Mouse (Mus musculus) MEL (cell line): ENCODE data around the gene Sapcd1. TPM values are rescaled to one million over a fixed set of nuclear protein-coding genes. Genes with fewer than 3 reads are reported as not detected.

Experiments
- DNase-seq: peaks from one replicate; pipeline ENCODE4 v3.0.0; 2011; ENCODE audit warnings: low read depth, low spot score
- H3K27ac ChIP-seq: 2 replicates; pipeline ENCODE4 v1.5.1; 2012; ENCODE audit warnings: low read depth, mild to moderate bottlenecking, control low read depth, low read length, moderate library complexity; ENCODE audit not compliant: control insufficient read depth
- H3K27me3 ChIP-seq, 2 experiments: fragments of 150-350 bp in 1 of 2; sonication (generic) in 1 of 2; 2 replicates each; pipeline ENCODE4 v1.6.1; 2012; ENCODE audit warnings: low read length in 2 of 2, mild to moderate bottlenecking in 2 of 2, improper control_type of control experiment in 1 of 2, moderate library complexity in 1 of 2; ENCODE audit not compliant: insufficient read depth in 2 of 2, control insufficient read depth in 1 of 2
- H3K36me3 ChIP-seq, 2 experiments: 2 replicates each; pipeline ENCODE4 v1.6.1; 2012 to 2014; ENCODE audit warnings: low read length in 2 of 2, improper control_type of control experiment in 1 of 2, inconsistent platforms in 1 of 2, mild to moderate bottlenecking in 1 of 2; ENCODE audit not compliant: insufficient read depth in 2 of 2, control insufficient read depth in 1 of 2
- H3K4me1 ChIP-seq, 2 experiments: fragments of 150-350 bp in 1 of 2; sonication (generic) in 1 of 2; 2 replicates each; pipeline ENCODE4 v1.6.1; 2012; ENCODE audit warnings: low read length in 2 of 2, improper control_type of control experiment in 1 of 2, mild to moderate bottlenecking in 1 of 2; ENCODE audit not compliant: insufficient read depth in 2 of 2, control insufficient read depth in 1 of 2
- H3K4me3 ChIP-seq, 2 experiments: fragments of 150-350 bp in 1 of 2; sonication (generic) in 1 of 2; 2 replicates each; pipeline ENCODE4 v1.5.1; 2012; ENCODE audit warnings: low read depth in 2 of 2, low read length in 2 of 2, mild to moderate bottlenecking in 2 of 2, moderate library complexity in 2 of 2, control low read depth in 1 of 2, improper control_type of control experiment in 1 of 2; ENCODE audit not compliant: control insufficient read depth in 1 of 2, insufficient read depth in 1 of 2
- H3K79me2 ChIP-seq: 2 replicates; pipeline ENCODE4 v1.6.1; 2012; ENCODE audit warnings: mild to moderate bottlenecking, low read length, moderate library complexity; ENCODE audit not compliant: control insufficient read depth, poor library complexity, insufficient read depth
- H3K9ac ChIP-seq: 2 replicates; pipeline ENCODE4 v1.6.1; 2012; ENCODE audit warnings: low read depth, mild to moderate bottlenecking, control low read depth, low read length, moderate library complexity; ENCODE audit not compliant: control insufficient read depth, poor library complexity, severe bottlenecking
- H3K9me3 ChIP-seq: fragments of 150-350 bp; sonication (generic); replicated peaks from 2 replicates; pipeline ENCODE4 v1.6.1; 2012; ENCODE audit warnings: mild to moderate bottlenecking, low read length, improper control_type of control experiment, moderate library complexity; ENCODE audit not compliant: insufficient read depth
- CHD1 ChIP-seq: IDR thresholded peaks from 2 replicates; pipeline ENCODE4 v1.6.1; 2012; ENCODE audit warnings: low read depth, mild to moderate bottlenecking, inconsistent platforms, low read length, improper control_type of control experiment
- CHD2 ChIP-seq: IDR thresholded peaks from 2 replicates; pipeline ENCODE4 v1.6.1; 2011; ENCODE audit warnings: low read length, improper control_type of control experiment
- ELF1 ChIP-seq: IDR thresholded peaks from 2 replicates; pipeline ENCODE4 v1.6.1; 2014; ENCODE audit warnings: low read depth, mild to moderate bottlenecking, inconsistent platforms, low read length, improper control_type of control experiment, moderate library complexity
- JUND ChIP-seq: IDR thresholded peaks from 2 replicates; pipeline ENCODE4 v1.6.1; 2011; ENCODE audit warnings: low read depth, mild to moderate bottlenecking, improper control_type of control experiment, low read length
- KAT2A ChIP-seq: conservative IDR thresholded peaks from 2 replicates; pipeline ENCODE4 v1.6.1; 2012; ENCODE audit warnings: low read depth, low read length, improper control_type of control experiment, inconsistent platforms
- MAX ChIP-seq: IDR thresholded peaks from 2 replicates; pipeline ENCODE4 v1.6.1; 2011; ENCODE audit warnings: low read length, improper control_type of control experiment
- MAZ ChIP-seq: IDR thresholded peaks from 2 replicates; pipeline ENCODE4 v1.6.1; 2012; ENCODE audit warnings: low read depth, mild to moderate bottlenecking, inconsistent platforms, low read length, improper control_type of control experiment
- MXI1 ChIP-seq: IDR thresholded peaks from 2 replicates; pipeline ENCODE4 v1.6.1; 2011; ENCODE audit warnings: mild to moderate bottlenecking, low read depth, low read length, improper control_type of control experiment
- MYB ChIP-seq: IDR thresholded peaks from 2 replicates; pipeline ENCODE4 v1.6.1; 2011; ENCODE audit warnings: mild to moderate bottlenecking, low read depth, low read length, improper control_type of control experiment
- MYC ChIP-seq: IDR thresholded peaks from 2 replicates; pipeline ENCODE4 v1.6.1; 2011; ENCODE audit warnings: low read depth, mild to moderate bottlenecking, low read length, improper control_type of control experiment, moderate library complexity
- NELFE ChIP-seq: IDR thresholded peaks from 2 replicates; pipeline ENCODE4 v1.6.1; 2011; ENCODE audit warnings: low read depth, low read length, improper control_type of control experiment
- POLR2A ChIP-seq, 2 experiments: IDR thresholded peaks; 2 replicates each; pipeline ENCODE4 v1.6.1; 2011 to 2012; ENCODE audit warnings: low read length in 2 of 2, mild to moderate bottlenecking in 2 of 2, control low read depth in 1 of 2, improper control_type of control experiment in 1 of 2, low read depth in 1 of 2, moderate library complexity in 1 of 2; ENCODE audit not compliant: control insufficient read depth in 1 of 2, insufficient read depth in 1 of 2, poor library complexity in 1 of 2
- POLR2AphosphoS2 ChIP-seq: IDR thresholded peaks from 2 replicates; pipeline ENCODE4 v1.6.1; 2011; ENCODE audit warnings: low read length, improper control_type of control experiment
- TCF12 ChIP-seq: IDR thresholded peaks from 2 replicates; pipeline ENCODE4 v1.6.1; 2014; ENCODE audit warnings: low read depth, mild to moderate bottlenecking, inconsistent platforms, low read length, improper control_type of control experiment, moderate library complexity
- UBTF ChIP-seq: IDR thresholded peaks from 2 replicates; pipeline ENCODE4 v1.6.1; 2012; ENCODE audit warnings: low read depth, mild to moderate bottlenecking, inconsistent platforms, low read length, improper control_type of control experiment, moderate library complexity, borderline replicate concordance; ENCODE audit not compliant: insufficient read depth
- USF1 ChIP-seq: IDR thresholded peaks from 2 replicates; pipeline ENCODE4 v1.6.1; 2014; ENCODE audit warnings: low read depth, mild to moderate bottlenecking, inconsistent platforms, low read length, improper control_type of control experiment, moderate library complexity
- ZC3H11A ChIP-seq: IDR thresholded peaks from 2 replicates; pipeline ENCODE4 v1.6.1; 2012; ENCODE audit warnings: low read depth, mild to moderate bottlenecking, inconsistent platforms, low read length, improper control_type of control experiment
- ZNF384 ChIP-seq: IDR thresholded peaks from 2 replicates; pipeline ENCODE4 v1.6.1; 2012; ENCODE audit warnings: low read depth, mild to moderate bottlenecking, inconsistent platforms, low read length, improper control_type of control experiment
- polyA plus RNA-seq, 2 experiments: library from polyadenylated mRNA; stranded (reverse) in 1 of 2; unstranded in 1 of 2; fragments of >175 nt in 1 of 2; fragments of >200 nt in 1 of 2; gene quantifications; 2 replicates each; pipeline versions ENCODE4 v1.2.1 to v1.2.4; 2012; ENCODE audit warnings: low replicate concordance in 2 of 2, low read depth in 1 of 2; ENCODE audit not compliant: insufficient read length in 2 of 2, insufficient read depth in 1 of 2, missing spikeins in 1 of 2
- total RNA-seq: library from RNA; depleted of rRNA; stranded (reverse); fragments of 300-350 nt; gene quantifications from 2 replicates; pipeline ENCODE4 v1.2.3, GENCODE M21; 2012

The Sapcd1 gene
- total and polyA plus RNA-seq, 3 experiments, result 124 to 164 TPM; not detected in 1

DNA sequence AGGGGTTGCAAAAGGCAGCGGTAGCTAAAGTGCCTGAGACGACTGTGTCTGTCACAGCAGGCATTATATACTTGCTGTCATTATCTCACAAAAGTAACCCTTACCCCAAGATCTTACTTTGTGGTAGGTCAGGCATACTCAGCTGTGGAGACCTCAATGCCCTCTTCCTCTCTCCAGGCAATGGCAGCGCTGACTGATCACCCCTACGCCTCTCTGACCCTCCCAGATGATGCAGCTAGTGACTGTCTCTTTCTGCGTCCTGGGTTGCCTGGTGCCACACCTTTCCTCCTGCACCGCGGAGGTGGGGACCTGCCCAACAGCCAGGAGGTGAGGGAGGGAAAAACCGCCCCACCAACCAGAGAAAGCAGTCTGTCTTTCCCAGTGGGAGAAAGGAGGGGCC is 33.5 kb upstream of the Sapcd1 start:
- no peak for DNase-seq

DNA sequence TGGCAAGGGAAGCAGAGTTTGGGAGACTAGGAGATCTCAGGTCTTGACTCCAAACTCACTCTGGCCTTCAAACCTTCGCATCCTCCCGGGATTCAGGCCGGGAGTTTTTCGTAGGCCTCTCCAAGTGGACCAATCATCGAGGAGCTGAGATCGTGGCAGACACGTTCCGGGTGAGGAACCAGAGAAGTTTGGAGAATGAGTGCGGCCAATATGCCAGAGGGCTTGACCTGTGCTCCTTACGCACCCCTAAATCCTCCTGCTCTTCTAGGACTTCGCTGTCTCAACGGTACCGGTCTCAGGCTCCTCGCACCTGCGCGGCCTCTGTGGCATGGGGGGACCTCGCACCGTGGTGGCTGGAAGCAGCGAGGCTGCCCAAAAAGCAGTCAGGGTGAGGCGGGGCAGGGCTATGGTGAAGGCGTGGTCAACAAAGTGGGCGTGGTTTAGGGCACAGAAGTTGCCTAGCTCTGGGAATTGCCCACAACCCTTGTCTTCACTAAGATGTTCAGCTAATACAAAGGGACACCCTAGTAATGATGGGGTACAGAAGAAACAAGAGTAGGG is 33.0 kb upstream of the Sapcd1 start:
- no peaks in the 10 kb centered on the region for H3K9me3 ChIP-seq
- DNase-seq, result no peak
- no peak overlapping the region for H3K9ac ChIP-seq
- no peaks in the 10 kb centered on the region; a peak in 1 of 4 replicates for H3K4me1 ChIP-seq
- no peak overlapping the region for H3K27ac ChIP-seq
- no peaks in the 10 kb centered on the region for H3K79me2 ChIP-seq
- no peak overlapping the region for H3K4me3 ChIP-seq
- H3K36me3 ChIP-seq, result peaks cover 6 to 8% of the 10 kb centered on the region in 2 experiments
- TF ChIP-seq ZNF384 (no peak), CHD2 (no peak), ZC3H11A (no peak), UBTF (no peak), MAX (no peak), TCF12 (no peak), MXI1 (no peak), POLR2AphosphoS2 (no peak), KAT2A (no peak), NELFE (no peak), POLR2A (IDR thresholded peaks at IDR 0.05; ENCODE audit: control insufficient read depth in 1 of 2, insufficient read depth in 1 of 2, low read depth in 1 of 2, low read length in 2 of 2, poor library complexity in 1 of 2) (no peak)
- H3K27me3 ChIP-seq, result no peaks in the 10 kb centered on the region

More for the DNA sequence above, 33.5 kb upstream of the Sapcd1 start:
- no peaks in the 10 kb centered on the region; a peak in 1 of 4 replicates for H3K4me1 ChIP-seq
- no peaks in the 10 kb centered on the region for H3K9me3 ChIP-seq
- H3K4me3 ChIP-seq, result no peak overlapping the region
- TF ChIP-seq POLR2A (IDR thresholded peaks at IDR 0.05; ENCODE audit: control insufficient read depth in 1 of 2, insufficient read depth in 1 of 2, low read depth in 1 of 2, low read length in 2 of 2, poor library complexity in 1 of 2), result no peak
- TF ChIP-seq UBTF, result no peak
- TF ChIP-seq MYB, result no peak
- TF ChIP-seq MAZ, result no peak
- TF ChIP-seq JUND, result no peak
- TF ChIP-seq CHD1, result no peak
- TF ChIP-seq MYC, result no peak
- no peak for TF ChIP-seq USF1
- TF ChIP-seq ELF1, result no peak
- no peak for TF ChIP-seq KAT2A
- H3K79me2 ChIP-seq, result no peaks in the 10 kb centered on the region
- H3K36me3 ChIP-seq, result peaks cover 5 to 8% of the 10 kb centered on the region in 2 experiments
- no peak overlapping the region for H3K9ac ChIP-seq
- H3K27ac ChIP-seq, result no peak overlapping the region
- no peaks in the 10 kb centered on the region for H3K27me3 ChIP-seq
